Comparison of ENCODE assay signal across 13 mouse cellular contexts in genomic region chr8:72183554-72184202, GRCm38 (mm10). TPM values are rescaled to one million over a fixed set of nuclear protein-coding genes. Genes with fewer than 3 reads are reported as not detected.
DNase-seq lines count a peak whose midpoint lies in the region; ATAC-seq lines count a peak whose summit lies in the region.
"Had no signal": no experiment of that assay in that cellular context is flagged by ENCODE, and none has a peak within 500 bp of the region (broad histone marks: within the 10 kb centered on the region; RNA-seq: fewer than 3 reads in every experiment).

No protein-coding gene starts in this region.

- no peak overlapping the region for H3K9ac ChIP-seq in hindbrain, embryonic 15.5 days
- H3K9ac ChIP-seq in hindbrain, embryonic 11.5 days (ENCODE audit: low read depth, low read length): no peak overlapping the region
- H3K9ac ChIP-seq: heart, embryonic 13.5 days had no signal

- no peaks in the 10 kb centered on the region for H3K4me1 ChIP-seq in hindbrain, embryonic 15.5 days (replicated peaks)
- H3K4me1 ChIP-seq in hindbrain, embryonic 11.5 days (replicated peaks; ENCODE audit: control insufficient read depth, insufficient read depth, low read length): no peaks in the 10 kb centered on the region
- H3K4me1 ChIP-seq in heart, embryonic 10.5 days: no peaks in the 10 kb centered on the region
- H3K4me1 ChIP-seq: heart, embryonic 13.5 days had no signal

- H3K27me3 ChIP-seq in hindbrain, embryonic 15.5 days: no peaks in the 10 kb centered on the region
- H3K27me3 ChIP-seq in hindbrain, embryonic 11.5 days (ENCODE audit: control insufficient read depth, insufficient read depth, low read length): no peaks in the 10 kb centered on the region
- no peaks in the 10 kb centered on the region for H3K27me3 ChIP-seq in heart, embryonic 10.5 days (ENCODE audit: insufficient read depth, poor library complexity, severe bottlenecking)
- H3K27me3 ChIP-seq: heart, embryonic 13.5 days had no signal

- H3K4me3 ChIP-seq in hindbrain, embryonic 15.5 days: no peak overlapping the region
- H3K4me3 ChIP-seq in hindbrain, embryonic 11.5 days (ENCODE audit: low read depth, low read length): no peak overlapping the region
- no peak overlapping the region for H3K4me3 ChIP-seq in heart, embryonic 10.5 days
- H3K4me3 ChIP-seq: erythroblast, embryonic 14.5 days; heart, embryonic 13.5 days had no signal

- H3K36me3 ChIP-seq in hindbrain, embryonic 15.5 days: peaks cover 31% of the 10 kb centered on the region
- no peaks in the 10 kb centered on the region for H3K36me3 ChIP-seq in hindbrain, embryonic 11.5 days (ENCODE audit: control insufficient read depth, insufficient read depth, low read length)
- H3K36me3 ChIP-seq in heart, embryonic 10.5 days: peaks cover 30% of the 10 kb centered on the region

- no peak overlapping the region for H3K4me2 ChIP-seq in hindbrain, embryonic 15.5 days
- no peak overlapping the region for H3K4me2 ChIP-seq in hindbrain, embryonic 11.5 days (replicated peaks; ENCODE audit: low read depth, low read length)
- H3K4me2 ChIP-seq: heart, embryonic 13.5 days had no signal

- 54% methylated on average over 2 of the region's 2 CpGs for WGBS in hindbrain, embryonic 15.5 days
- WGBS in hindbrain, embryonic 11.5 days: 85% methylated on average over 2 of the region's 2 CpGs
- WGBS in heart, embryonic 10.5 days: 81% methylated on average over 2 of the region's 2 CpGs

- DNase-seq in hindbrain, embryonic 11.5 days (ENCODE audit: low spot score): no peak
- DNase-seq in spleen, postnatal 36 days (ENCODE audit: low spot score in 2 of 2): peak; percentile 72 to 80
- DNase-seq in spleen, postnatal 14 days (ENCODE audit: low spot score in 2 of 2): no peak
- peak; percentile 62 for DNase-seq in layer of hippocampus, adult 9-11 months
- DNase-seq in thymus, postnatal 25 days: no peak
- no peak for DNase-seq in frontal cortex, postnatal 10 days (ENCODE audit: low spot score in 2 of 2)
- DNase-seq in heart, embryonic 10.5 days (ENCODE audit: low spot score): no peak
- DNase-seq: kidney, postnatal 36 days had no signal

- 0 out of 2 replicates have a peak overlapping the region, but pooled peaks have one; percentile 14 for H3K27ac ChIP-seq in hindbrain, embryonic 15.5 days (replicated peaks)
- no peak overlapping the region for H3K27ac ChIP-seq in hindbrain, embryonic 11.5 days (ENCODE audit: low read depth, low read length)
- no peak overlapping the region for H3K27ac ChIP-seq in heart, embryonic 10.5 days
- H3K27ac ChIP-seq: heart, embryonic 13.5 days had no signal

- no peaks in the 10 kb centered on the region for H3K9me3 ChIP-seq in hindbrain, embryonic 15.5 days
- no peaks in the 10 kb centered on the region for H3K9me3 ChIP-seq in hindbrain, embryonic 11.5 days (ENCODE audit: control insufficient read depth, low read length)
- H3K9me3 ChIP-seq in heart, embryonic 10.5 days: no peaks in the 10 kb centered on the region
- H3K9me3 ChIP-seq: heart, embryonic 13.5 days had no signal

- ATAC-seq in hindbrain, embryonic 15.5 days (ENCODE audit: low FRiP score, low read depth): peak; percentile 78; the same call in 1 of the 2 replicates
- ATAC-seq in hindbrain, embryonic 11.5 days (ENCODE audit: low FRiP score): no peak

RNA-seq across cellular contexts. Expression of gene Hsh2d, which starts 5.8 kb away (rescaled TPM):
- not detected in 2 replicates for polyA plus RNA-seq in hindbrain, embryonic 15.5 days (2015; fragmentation: Nextera tagmentation; extraction: Ambion mirVana)
- not detected in 2 replicates for polyA plus RNA-seq in hindbrain, embryonic 11.5 days (2014; fragmentation: Nextera tagmentation; extraction: Ambion mirVana)
- 0.13 TPM in 1 of 2 replicates, not detected in the other for polyA plus RNA-seq in heart, embryonic 10.5 days (2016; fragmentation: Nextera tagmentation; extraction: Ambion mirVana)

RNA-seq across cellular contexts. Expression of gene Rab8a, which starts 22.7 kb away (rescaled TPM):
- polyA plus RNA-seq in hindbrain, embryonic 15.5 days (2015; fragmentation: Nextera tagmentation; extraction: Ambion mirVana): 84.2 and 85.7 TPM in 2 replicates
- 94.2 and 101 TPM in 2 replicates for polyA plus RNA-seq in hindbrain, embryonic 11.5 days (2014; fragmentation: Nextera tagmentation; extraction: Ambion mirVana)
- 89.0 and 104 TPM in 2 replicates for polyA plus RNA-seq in heart, embryonic 10.5 days (2016; fragmentation: Nextera tagmentation; extraction: Ambion mirVana)

RNA-seq across cellular contexts. Expression of gene Cib3, which starts 29.0 kb away (rescaled TPM):
- not detected in 2 replicates for polyA plus RNA-seq in hindbrain, embryonic 15.5 days (2015; fragmentation: Nextera tagmentation; extraction: Ambion mirVana)
- not detected in 2 replicates for polyA plus RNA-seq in hindbrain, embryonic 11.5 days (2014; fragmentation: Nextera tagmentation; extraction: Ambion mirVana)
- polyA plus RNA-seq in heart, embryonic 10.5 days (2016; fragmentation: Nextera tagmentation; extraction: Ambion mirVana): not detected in 2 replicates
- polyA plus RNA-seq: erythroblast, embryonic 14.5 days; heart, embryonic 13.5 days had no signal

RNA-seq across cellular contexts. Expression of gene Gm11034, which starts 29.8 kb away (rescaled TPM):
- polyA plus RNA-seq in hindbrain, embryonic 15.5 days (2015; fragmentation: Nextera tagmentation; extraction: Ambion mirVana): not detected in 2 replicates
- not detected in 2 replicates for polyA plus RNA-seq in hindbrain, embryonic 11.5 days (2014; fragmentation: Nextera tagmentation; extraction: Ambion mirVana)
- not detected in 2 replicates for polyA plus RNA-seq in heart, embryonic 10.5 days (2016; fragmentation: Nextera tagmentation; extraction: Ambion mirVana)
- polyA plus RNA-seq: erythroblast, embryonic 14.5 days; heart, embryonic 13.5 days; lung, embryonic 16.5 days; testis, adult 2 months had no signal

RNA-seq across cellular contexts. Expression of gene Fam32a, which starts 35.9 kb away (rescaled TPM):
- polyA plus RNA-seq in hindbrain, embryonic 15.5 days (2015; fragmentation: Nextera tagmentation; extraction: Ambion mirVana): 91.8 and 97.1 TPM in 2 replicates
- 75.9 and 78.9 TPM in 2 replicates for polyA plus RNA-seq in hindbrain, embryonic 11.5 days (2014; fragmentation: Nextera tagmentation; extraction: Ambion mirVana)
- polyA plus RNA-seq in heart, embryonic 10.5 days (2016; fragmentation: Nextera tagmentation; extraction: Ambion mirVana): 43.4 and 55.4 TPM in 2 replicates

Comparison
In these comparisons a context has a peak if more than half of its experiments do, and no peak if none do; other contexts are left out.
1. DNase-seq: peak in spleen, postnatal 36 days (2 of 2) and layer of hippocampus, adult 9-11 months (single experiment); none in hindbrain, embryonic 11.5 days (single experiment), spleen, postnatal 14 days (0 of 2), thymus, postnatal 25 days (single experiment), frontal cortex, postnatal 10 days (0 of 2) and heart, embryonic 10.5 days (single experiment).